Mouse (Mus musculus) MEL (cell line): Measurements from ENCODE around the gene Bmf. TPM values are rescaled to one million over a fixed set of nuclear protein-coding genes. Genes with fewer than 3 reads are reported as not detected.

ENCODE experiments used
- DNase-seq: peaks from one replicate; pipeline ENCODE4 v3.0.0; 2011; ENCODE audit warnings: low read depth, low spot score
- H3K27ac ChIP-seq: 2 replicates; pipeline ENCODE4 v1.5.1; 2012; ENCODE audit warnings: low read depth, mild to moderate bottlenecking, control low read depth, low read length, moderate library complexity; ENCODE audit not compliant: control insufficient read depth
- H3K27me3 ChIP-seq, 2 experiments: fragments of 150-350 bp in 1 of 2; sonication (generic) in 1 of 2; 2 replicates each; pipeline ENCODE4 v1.6.1; 2012; ENCODE audit warnings: low read length in 2 of 2, mild to moderate bottlenecking in 2 of 2, improper control_type of control experiment in 1 of 2, moderate library complexity in 1 of 2; ENCODE audit not compliant: insufficient read depth in 2 of 2, control insufficient read depth in 1 of 2
- H3K36me3 ChIP-seq, 2 experiments: 2 replicates each; pipeline ENCODE4 v1.6.1; 2012 to 2014; ENCODE audit warnings: low read length in 2 of 2, improper control_type of control experiment in 1 of 2, inconsistent platforms in 1 of 2, mild to moderate bottlenecking in 1 of 2; ENCODE audit not compliant: insufficient read depth in 2 of 2, control insufficient read depth in 1 of 2
- H3K4me1 ChIP-seq, 2 experiments: fragments of 150-350 bp in 1 of 2; sonication (generic) in 1 of 2; 2 replicates each; pipeline ENCODE4 v1.6.1; 2012; ENCODE audit warnings: low read length in 2 of 2, improper control_type of control experiment in 1 of 2, mild to moderate bottlenecking in 1 of 2; ENCODE audit not compliant: insufficient read depth in 2 of 2, control insufficient read depth in 1 of 2
- H3K4me3 ChIP-seq, 2 experiments: fragments of 150-350 bp in 1 of 2; sonication (generic) in 1 of 2; 2 replicates each; pipeline ENCODE4 v1.5.1; 2012; ENCODE audit warnings: low read depth in 2 of 2, low read length in 2 of 2, mild to moderate bottlenecking in 2 of 2, moderate library complexity in 2 of 2, control low read depth in 1 of 2, improper control_type of control experiment in 1 of 2; ENCODE audit not compliant: control insufficient read depth in 1 of 2, insufficient read depth in 1 of 2
- H3K79me2 ChIP-seq: 2 replicates; pipeline ENCODE4 v1.6.1; 2012; ENCODE audit warnings: mild to moderate bottlenecking, low read length, moderate library complexity; ENCODE audit not compliant: control insufficient read depth, poor library complexity, insufficient read depth
- H3K9ac ChIP-seq: 2 replicates; pipeline ENCODE4 v1.6.1; 2012; ENCODE audit warnings: low read depth, mild to moderate bottlenecking, control low read depth, low read length, moderate library complexity; ENCODE audit not compliant: control insufficient read depth, poor library complexity, severe bottlenecking
- H3K9me3 ChIP-seq: fragments of 150-350 bp; sonication (generic); replicated peaks from 2 replicates; pipeline ENCODE4 v1.6.1; 2012; ENCODE audit warnings: mild to moderate bottlenecking, low read length, improper control_type of control experiment, moderate library complexity; ENCODE audit not compliant: insufficient read depth
- CHD1 ChIP-seq: IDR thresholded peaks from 2 replicates; pipeline ENCODE4 v1.6.1; 2012; ENCODE audit warnings: low read depth, mild to moderate bottlenecking, inconsistent platforms, low read length, improper control_type of control experiment
- E2F4 ChIP-seq: IDR thresholded peaks from 2 replicates; pipeline ENCODE4 v1.6.1; 2011; ENCODE audit warnings: low read depth, low read length, improper control_type of control experiment, borderline replicate concordance
- ETS1 ChIP-seq: IDR thresholded peaks from 2 replicates; pipeline ENCODE4 v1.6.1; 2012; ENCODE audit warnings: low read depth, mild to moderate bottlenecking, inconsistent platforms, low read length, improper control_type of control experiment, moderate library complexity
- GABPA ChIP-seq: IDR thresholded peaks from 2 replicates; pipeline ENCODE4 v1.6.1; 2012; ENCODE audit warnings: low read depth, mild to moderate bottlenecking, inconsistent platforms, low read length, improper control_type of control experiment, moderate library complexity
- GATA1 ChIP-seq: IDR thresholded peaks from 2 replicates; pipeline ENCODE4 v1.6.1; 2011; ENCODE audit warnings: low read depth, low read length, improper control_type of control experiment
- JUND ChIP-seq: IDR thresholded peaks from 2 replicates; pipeline ENCODE4 v1.6.1; 2011; ENCODE audit warnings: low read depth, mild to moderate bottlenecking, improper control_type of control experiment, low read length
- MAFK ChIP-seq: IDR thresholded peaks from 2 replicates; pipeline ENCODE4 v1.6.1; 2011; ENCODE audit warnings: low read depth, mild to moderate bottlenecking, low read length, improper control_type of control experiment, borderline replicate concordance
- MAX ChIP-seq: IDR thresholded peaks from 2 replicates; pipeline ENCODE4 v1.6.1; 2011; ENCODE audit warnings: low read length, improper control_type of control experiment
- MAZ ChIP-seq: IDR thresholded peaks from 2 replicates; pipeline ENCODE4 v1.6.1; 2012; ENCODE audit warnings: low read depth, mild to moderate bottlenecking, inconsistent platforms, low read length, improper control_type of control experiment
- MEF2A ChIP-seq: IDR thresholded peaks from 2 replicates; pipeline ENCODE4 v1.6.1; 2014; ENCODE audit warnings: low read depth, mild to moderate bottlenecking, inconsistent platforms, low read length, improper control_type of control experiment; ENCODE audit not compliant: poor library complexity, insufficient replicate concordance, severe bottlenecking; ENCODE audit errors: extremely low read depth
- MXI1 ChIP-seq: IDR thresholded peaks from 2 replicates; pipeline ENCODE4 v1.6.1; 2011; ENCODE audit warnings: mild to moderate bottlenecking, low read depth, low read length, improper control_type of control experiment
- MYC ChIP-seq: IDR thresholded peaks from 2 replicates; pipeline ENCODE4 v1.6.1; 2011; ENCODE audit warnings: low read depth, mild to moderate bottlenecking, low read length, improper control_type of control experiment, moderate library complexity
- NRF1 ChIP-seq: IDR thresholded peaks from 2 replicates; pipeline ENCODE4 v1.6.1; 2014; ENCODE audit warnings: low read depth, mild to moderate bottlenecking, inconsistent platforms, low read length, improper control_type of control experiment, moderate library complexity; ENCODE audit not compliant: poor library complexity, insufficient read depth, severe bottlenecking
- POLR2A ChIP-seq, 2 experiments: IDR thresholded peaks; 2 replicates each; pipeline ENCODE4 v1.6.1; 2011 to 2012; ENCODE audit warnings: low read length in 2 of 2, mild to moderate bottlenecking in 2 of 2, control low read depth in 1 of 2, improper control_type of control experiment in 1 of 2, low read depth in 1 of 2, moderate library complexity in 1 of 2; ENCODE audit not compliant: control insufficient read depth in 1 of 2, insufficient read depth in 1 of 2, poor library complexity in 1 of 2
- POLR2AphosphoS2 ChIP-seq: IDR thresholded peaks from 2 replicates; pipeline ENCODE4 v1.6.1; 2011; ENCODE audit warnings: low read length, improper control_type of control experiment
- RAD21 ChIP-seq: IDR thresholded peaks from 2 replicates; pipeline ENCODE4 v1.6.1; 2011; ENCODE audit warnings: mild to moderate bottlenecking, low read depth, low read length, improper control_type of control experiment
- TBP ChIP-seq: IDR thresholded peaks from 2 replicates; pipeline ENCODE4 v1.8.0; 2011; ENCODE audit warnings: low read depth, low read length, improper control_type of control experiment
- UBTF ChIP-seq: IDR thresholded peaks from 2 replicates; pipeline ENCODE4 v1.6.1; 2012; ENCODE audit warnings: low read depth, mild to moderate bottlenecking, inconsistent platforms, low read length, improper control_type of control experiment, moderate library complexity, borderline replicate concordance; ENCODE audit not compliant: insufficient read depth
- ZKSCAN1 ChIP-seq: IDR thresholded peaks from 2 replicates; pipeline ENCODE4 v1.6.1; 2012; ENCODE audit warnings: low read depth, mild to moderate bottlenecking, inconsistent platforms, low read length, improper control_type of control experiment, moderate library complexity
- ZNF384 ChIP-seq: IDR thresholded peaks from 2 replicates; pipeline ENCODE4 v1.6.1; 2012; ENCODE audit warnings: low read depth, mild to moderate bottlenecking, inconsistent platforms, low read length, improper control_type of control experiment
- polyA plus RNA-seq, 2 experiments: library from polyadenylated mRNA; stranded (reverse) in 1 of 2; unstranded in 1 of 2; fragments of >175 nt in 1 of 2; fragments of >200 nt in 1 of 2; gene quantifications; 2 replicates each; pipeline versions ENCODE4 v1.2.1 to v1.2.4; 2012; ENCODE audit warnings: low replicate concordance in 2 of 2, low read depth in 1 of 2; ENCODE audit not compliant: insufficient read length in 2 of 2, insufficient read depth in 1 of 2, missing spikeins in 1 of 2
- total RNA-seq: library from RNA; depleted of rRNA; stranded (reverse); fragments of 300-350 nt; gene quantifications from 2 replicates; pipeline ENCODE4 v1.2.3, GENCODE M21; 2012

Gene Bmf
- total and polyA plus RNA-seq, 3 experiments = 0.39 to 0.50 TPM; not detected in 1

GRCm38 (mm10) chr2:118500191-118500590 is 49.3 kb downstream of the Bmf start:
- no peak overlapping the region for H3K27ac ChIP-seq
- no peaks in the 10 kb centered on the region for H3K79me2 ChIP-seq
- H3K36me3 ChIP-seq = no peaks in the 10 kb centered on the region
- H3K9ac ChIP-seq = no peak overlapping the region
- H3K4me1 ChIP-seq = no peaks in the 10 kb centered on the region
- no peak for DNase-seq
- TF ChIP-seq MAX = no peak
- no peak for TF ChIP-seq ZNF384
- no peak for TF ChIP-seq ETS1
- no peak for TF ChIP-seq TBP
- no peak for TF ChIP-seq GATA1
- TF ChIP-seq GABPA = no peak
- no peak for TF ChIP-seq E2F4
- no peak for TF ChIP-seq CHD1
- TF ChIP-seq MYC = no peak
- no peak overlapping the region for H3K4me3 ChIP-seq
- peaks cover 14 to 15% of the 10 kb centered on the region in 2 experiments for H3K27me3 ChIP-seq
- H3K9me3 ChIP-seq = no peaks in the 10 kb centered on the region

- TF ChIP-seq ZKSCAN1 (no peak), POLR2AphosphoS2 (no peak), RAD21 (no peak), JUND (no peak), NRF1 (no peak), MAZ (no peak), MYC (no peak), MXI1 (no peak), UBTF (no peak), MAFK (no peak), MEF2A (no peak), POLR2A (IDR thresholded peaks at IDR 0.05; ENCODE audit: control insufficient read depth in 1 of 2, insufficient read depth in 1 of 2, low read depth in 1 of 2, low read length in 2 of 2, poor library complexity in 1 of 2) (no peak), MAX (no peak), GABPA (no peak), CHD1 (no peak), ETS1 (no peak)
- Histone ChIP-seq H3K4me3 (no peak overlapping the region), H3K27me3 (peaks cover 15% of the 10 kb centered on the region in 2 experiments), H3K36me3 (no peaks in the 10 kb centered on the region), H3K9me3 (no peaks in the 10 kb centered on the region), H3K4me1 (no peaks in the 10 kb centered on the region), H3K27ac (no peak overlapping the region), H3K79me2 (no peaks in the 10 kb centered on the region), H3K9ac (no peak overlapping the region)
- no peak for DNase-seq
These were observed 50.1 kb downstream of the Bmf start for GRCm38 (mm10) chr2:118499135-118499961.
